ENCODE assay signal across 9 mouse cellular contexts in the genomic region with DNA sequence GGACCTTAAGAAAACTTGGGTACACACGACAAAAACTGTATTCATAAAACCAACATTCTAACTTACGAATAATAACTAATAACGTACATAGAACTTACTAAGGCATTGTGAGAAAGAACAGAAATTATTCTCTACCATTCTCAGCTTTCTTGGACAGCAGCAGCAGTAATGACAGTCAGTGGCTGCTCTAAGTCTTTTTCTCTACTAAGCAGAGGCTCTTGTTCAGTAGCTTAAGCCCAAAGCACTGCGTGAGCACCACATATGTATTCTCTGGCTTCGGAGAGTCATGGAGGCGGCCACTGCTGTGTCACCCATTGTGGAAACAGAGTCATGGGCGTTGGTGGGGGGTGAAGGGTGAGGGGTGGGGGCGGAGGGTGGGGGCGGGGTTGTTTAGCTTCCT.
DNase-seq lines count a peak whose midpoint lies in the region; ATAC-seq and TF ChIP-seq lines count a peak whose summit lies in the region.
"Had no signal": no experiment of that assay in that cellular context is flagged by ENCODE, and none has a peak within 500 bp of the region (broad histone marks: within the 10 kb centered on the region; RNA-seq: fewer than 3 reads in every experiment).

No protein-coding gene starts in this region.

- H3K9me3 ChIP-seq in forebrain, embryonic 12.5 days: no peaks in the 10 kb centered on the region
- H3K9me3 ChIP-seq in limb, embryonic 11.5 days (ENCODE audit: control insufficient read depth, low read length): no peaks in the 10 kb centered on the region
- H3K9me3 ChIP-seq in neural tube, embryonic 13.5 days: no peaks in the 10 kb centered on the region

- peak overlapping the region; percentile 36 for H3K4me3 ChIP-seq in layer of hippocampus, adult 2 months
- peak overlapping the region; percentile 15; the same call in 1 of the 2 replicates for H3K4me3 ChIP-seq in forebrain, embryonic 12.5 days (replicated peaks)
- H3K4me3 ChIP-seq in limb, embryonic 11.5 days (ENCODE audit: low read depth, low read length): no peak overlapping the region
- peak overlapping the region; percentile 14; the same call in 1 of the 2 replicates for H3K4me3 ChIP-seq in neural tube, embryonic 13.5 days

- WGBS in forebrain, embryonic 12.5 days: 46% methylated on average over 9 of the region's 9 CpGs
- 32% methylated on average over 9 of the region's 9 CpGs for WGBS in limb, embryonic 11.5 days
- 27% methylated on average over 9 of the region's 9 CpGs for WGBS in neural tube, embryonic 13.5 days

- H3K36me3 ChIP-seq in forebrain, embryonic 12.5 days (replicated peaks): no peaks in the 10 kb centered on the region
- no peaks in the 10 kb centered on the region for H3K36me3 ChIP-seq in limb, embryonic 11.5 days (ENCODE audit: control insufficient read depth, insufficient read depth, low read length)
- H3K36me3 ChIP-seq in neural tube, embryonic 13.5 days: no peaks in the 10 kb centered on the region

- H3K4me2 ChIP-seq in forebrain, embryonic 12.5 days: peak overlapping the region; percentile 47
- H3K4me2 ChIP-seq in limb, embryonic 11.5 days (ENCODE audit: low read depth, severe bottlenecking): peak overlapping the region; percentile 36; the same call in 1 of the 2 replicates
- peak overlapping the region; percentile 49 for H3K4me2 ChIP-seq in neural tube, embryonic 13.5 days

- TF ChIP-seq CTCF in layer of hippocampus, adult 2 months (conservative IDR thresholded peaks at IDR 0.05): no peak

- no peak overlapping the region for H3K27ac ChIP-seq in layer of hippocampus, adult 2 months
- no peak overlapping the region for H3K27ac ChIP-seq in forebrain, embryonic 12.5 days
- H3K27ac ChIP-seq in limb, embryonic 11.5 days (replicated peaks; ENCODE audit: low read depth, low read length): no peak overlapping the region
- H3K27ac ChIP-seq in neural tube, embryonic 13.5 days (replicated peaks): no peak overlapping the region
- H3K27ac ChIP-seq: macrophage had no signal

- no peak for DNase-seq in layer of hippocampus, adult 2 months (ENCODE audit: low spot score in 2 of 2)
- DNase-seq in layer of hippocampus, adult 9-11 months: no peak
- DNase-seq in limb, embryonic 11.5 days (ENCODE audit: low spot score): no peak
- no peak for DNase-seq in right cerebral cortex, postnatal 4 days

- H3K27me3 ChIP-seq in forebrain, embryonic 12.5 days: no peaks in the 10 kb centered on the region
- no peaks in the 10 kb centered on the region for H3K27me3 ChIP-seq in limb, embryonic 11.5 days (ENCODE audit: control insufficient read depth, insufficient read depth, low read length)
- no peaks in the 10 kb centered on the region for H3K27me3 ChIP-seq in neural tube, embryonic 13.5 days

- ATAC-seq in forebrain, embryonic 12.5 days (ENCODE audit: low FRiP score): no peak
- no peak for ATAC-seq in limb, embryonic 11.5 days (ENCODE audit: insufficient number of reproducible peaks, low FRiP score, low TSS enrichment, low read depth)
- ATAC-seq in neural tube, embryonic 13.5 days (ENCODE audit: low read depth): peak; percentile 32; the same call in 1 of the 2 replicates
- ATAC-seq in erythroid progenitor cell, adult 5-6 weeks (replicated peaks; ENCODE audit: low FRiP score, poor library complexity, severe bottlenecking): no peak
- no peak for ATAC-seq in activated CD4-positive, CD25-positive, alpha-beta regulatory T cell, adult 4 months

- H3K9ac ChIP-seq in forebrain, embryonic 12.5 days: no peak overlapping the region; the same call in 1 of the 2 replicates
- no peak overlapping the region for H3K9ac ChIP-seq in limb, embryonic 11.5 days (ENCODE audit: low read length)
- H3K9ac ChIP-seq in neural tube, embryonic 13.5 days: 0 out of 2 replicates have a peak overlapping the region, but pooled peaks have one; percentile 55

- H3K4me1 ChIP-seq in forebrain, embryonic 12.5 days: no peaks in the 10 kb centered on the region
- H3K4me1 ChIP-seq in limb, embryonic 11.5 days (ENCODE audit: control insufficient read depth, insufficient read depth, low read length): 0 out of 2 replicates have a peak, but pooled peaks cover 3% of the 10 kb centered on the region
- H3K4me1 ChIP-seq in neural tube, embryonic 13.5 days (replicated peaks): 0 out of 2 replicates have a peak, but pooled peaks cover 5% of the 10 kb centered on the region
